Mouse (Mus musculus) layer of hippocampus, adult 11-12 months (tissue): ENCODE data around the gene Tpgs1.
"Not testable (repeated sequence)": the region's sequence is repeated elsewhere in the genome, so short reads cannot be mapped to it uniquely, and the experiment has no call there.

ENCODE experiments used
- DNase-seq: peaks from one replicate; pipeline ENCODE4 v3.0.0; 2022; ENCODE audit warnings: low spot score

Tpgs1 gene

DNA sequence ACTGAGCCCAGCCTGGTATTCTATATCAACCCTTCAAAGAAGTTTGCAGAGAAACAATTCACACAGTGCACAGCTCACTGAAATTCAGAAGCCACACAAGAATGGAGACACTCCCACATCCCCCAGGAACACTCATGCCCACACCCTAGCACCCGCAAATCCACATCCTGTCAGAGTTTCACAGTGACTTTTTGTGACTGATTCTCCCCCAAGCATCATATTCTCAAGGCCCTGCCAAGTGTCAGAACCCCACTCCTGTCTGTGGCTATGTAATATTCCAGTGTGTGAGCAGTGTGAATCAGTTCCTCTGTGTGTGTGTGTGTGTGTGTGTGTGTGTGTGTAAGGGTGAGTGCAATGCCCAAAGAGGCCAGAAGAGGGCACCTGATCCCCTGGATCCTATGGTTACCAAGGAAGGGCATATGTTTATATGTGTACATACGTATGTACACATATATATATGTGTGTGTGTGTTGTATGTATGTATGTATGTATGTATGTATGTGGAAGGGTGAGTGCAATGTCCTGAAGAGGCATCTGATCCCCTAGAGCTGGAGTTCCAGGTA, 22.9 kb downstream of the Tpgs1 start:
- DNase-seq: no peak

DNA sequence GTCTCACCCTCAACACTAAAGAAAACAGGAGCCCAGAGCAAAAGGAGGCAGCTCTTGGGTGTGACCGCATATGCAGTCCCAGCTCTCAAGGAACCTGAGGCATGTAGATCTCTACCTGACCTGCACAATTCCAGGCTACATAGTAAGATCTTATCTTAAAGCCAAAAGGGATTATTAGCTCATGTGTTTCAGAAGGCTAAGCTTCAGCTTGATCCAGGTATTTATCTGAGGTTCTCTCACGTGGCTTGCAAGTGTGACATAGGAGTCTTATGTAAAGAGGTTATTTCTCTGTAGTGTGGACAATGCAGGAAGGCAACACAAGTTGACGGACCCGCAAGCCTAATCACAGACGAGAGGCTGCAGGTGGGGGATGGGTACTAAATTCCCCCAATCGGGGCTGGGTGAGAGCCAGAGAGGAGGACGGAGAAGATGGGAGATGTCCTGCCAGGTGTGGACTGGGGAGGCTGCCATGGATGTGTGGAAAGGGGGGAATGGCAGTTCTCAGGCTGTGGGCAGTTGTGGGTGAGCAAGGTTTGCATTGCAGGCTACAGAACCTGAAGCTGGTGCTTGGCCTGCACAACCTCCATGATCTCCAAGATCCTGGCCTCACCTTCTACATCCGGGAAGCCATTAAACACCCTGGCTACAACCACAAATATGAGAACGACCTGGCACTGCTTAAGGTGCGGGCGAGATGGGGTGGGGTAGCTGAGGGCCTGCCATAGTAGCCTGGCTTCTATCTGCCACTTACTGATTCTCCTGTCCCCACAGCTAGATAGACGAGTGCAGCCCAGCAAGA, 24.6 kb downstream of the Tpgs1 start:
- DNase-seq: no peak

DNA sequence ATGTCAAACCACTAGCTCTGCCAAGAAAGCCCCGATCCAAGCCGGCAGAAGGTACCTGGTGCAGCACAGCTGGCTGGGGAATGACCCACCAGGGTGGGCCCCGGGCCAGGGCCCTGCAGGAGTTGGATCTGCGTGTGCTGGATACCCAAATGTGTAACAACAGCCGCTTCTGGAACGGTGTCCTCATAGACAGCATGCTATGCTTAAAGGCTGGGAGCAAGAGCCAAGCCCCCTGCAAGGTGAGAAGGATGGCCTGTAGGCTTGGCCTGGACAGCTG, 25.1 kb downstream of the Tpgs1 start:
- DNase-seq: no peak

DNA sequence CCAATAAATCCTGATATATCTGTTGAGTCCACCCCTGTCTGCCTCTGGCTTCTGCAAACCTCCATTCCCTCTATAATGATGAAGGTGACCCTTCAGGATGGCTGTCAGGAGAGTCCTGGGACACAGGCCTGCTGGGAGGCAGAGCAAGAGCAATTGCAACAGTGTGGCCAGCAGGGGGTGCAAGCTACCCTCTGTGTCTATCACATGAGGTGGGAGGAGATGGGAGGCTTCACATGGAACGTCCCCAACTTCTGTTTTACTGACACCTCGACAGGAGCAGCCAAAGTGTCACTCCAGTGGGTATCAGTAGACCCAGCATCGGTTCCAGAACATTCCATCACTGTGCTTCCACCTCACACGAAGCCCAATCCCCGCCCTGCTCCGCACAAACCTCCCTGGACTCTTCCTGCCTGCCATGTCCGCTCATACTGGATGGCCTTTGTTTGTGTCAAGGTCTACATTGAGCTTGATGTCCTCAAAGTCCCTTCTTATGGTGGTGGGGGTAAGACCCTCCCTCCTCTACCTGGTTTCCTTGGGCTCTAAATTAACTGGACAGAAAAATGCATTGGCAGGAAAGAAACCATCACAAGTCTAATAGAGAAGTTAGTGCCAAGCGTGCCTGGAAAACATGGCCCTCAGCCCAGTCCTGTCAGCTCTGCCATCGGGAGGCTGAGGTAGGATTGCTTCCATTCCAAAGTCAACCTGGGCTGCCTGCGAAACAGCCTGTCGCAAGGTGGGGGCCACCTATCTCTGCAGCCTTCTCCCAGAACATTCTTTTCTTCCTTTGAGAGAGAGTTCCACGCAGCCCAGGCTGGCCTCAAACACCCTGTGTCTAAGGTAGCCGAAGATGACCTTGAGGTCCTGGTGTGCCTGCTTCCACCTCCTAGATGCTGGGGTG, 26.3 kb downstream of the Tpgs1 start:
- DNase-seq: peak; percentile 70

DNA sequence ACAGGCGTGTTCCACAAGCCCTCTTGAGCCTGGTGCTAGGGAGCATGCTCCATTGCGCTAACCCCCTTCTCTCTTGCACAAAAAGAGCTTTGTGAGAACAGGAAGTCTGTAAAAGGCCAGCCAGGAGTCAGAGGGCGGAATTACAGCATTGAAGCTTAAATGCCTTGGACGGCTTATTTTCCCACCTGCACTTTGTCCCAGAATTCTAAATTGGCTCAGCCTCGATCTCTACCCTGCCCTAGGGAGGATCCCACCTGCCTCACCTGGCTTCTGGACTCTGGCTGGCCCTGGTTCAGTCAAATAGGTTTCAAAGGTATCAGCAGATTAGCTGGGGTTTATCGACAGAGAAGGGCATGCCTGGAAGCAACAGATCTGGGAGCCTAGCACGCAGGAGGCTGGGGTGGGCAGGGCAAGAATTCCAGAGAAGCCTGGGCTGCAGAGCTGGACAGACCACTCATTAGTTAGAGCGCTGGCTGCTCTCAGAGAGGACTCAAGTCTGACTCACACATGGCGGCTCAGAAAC, 27.0 kb downstream of the Tpgs1 start:
- DNase-seq: no peak

DNA sequence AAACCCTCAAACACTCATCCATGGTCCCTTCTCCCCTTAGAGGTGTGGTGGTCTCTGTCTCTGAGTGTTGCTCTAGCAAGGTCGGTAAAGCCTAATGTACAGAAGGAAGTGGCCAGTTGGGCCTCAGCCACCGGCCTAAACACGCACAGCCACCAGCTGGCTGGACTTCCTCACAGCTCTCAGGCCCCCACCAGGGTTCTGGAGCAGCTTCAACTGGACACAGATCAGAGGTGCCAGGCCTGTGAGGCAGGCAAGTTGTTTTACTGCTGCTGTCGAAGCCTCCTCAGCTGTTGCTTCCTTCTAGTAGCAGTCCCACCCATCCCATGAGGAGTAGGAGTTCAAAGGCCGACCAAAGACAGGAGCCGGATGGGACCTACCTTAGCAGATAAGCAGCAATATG, 28.7 kb downstream of the Tpgs1 start:
- no peak for DNase-seq

DNA sequence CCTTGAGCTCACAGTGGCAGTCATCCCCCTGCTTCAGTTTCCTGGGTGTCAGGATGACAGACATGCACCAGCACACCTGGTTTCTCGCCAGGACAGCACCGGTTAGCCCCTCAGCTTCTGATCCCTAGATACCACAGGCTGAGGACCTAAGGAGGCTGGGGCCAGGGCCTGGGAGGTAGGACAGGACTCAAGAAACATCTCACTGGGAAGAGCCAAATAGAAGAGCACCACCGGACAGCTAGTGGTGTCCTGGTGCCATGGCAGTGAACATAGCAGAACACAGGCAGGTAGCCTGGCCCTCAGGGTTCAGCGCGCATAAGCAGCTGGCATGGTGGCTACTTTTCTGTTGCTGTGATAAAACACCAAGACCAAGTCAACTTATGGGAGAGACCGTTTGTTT, 29.3 kb downstream of the Tpgs1 start:
- DNase-seq: no peak

DNA sequence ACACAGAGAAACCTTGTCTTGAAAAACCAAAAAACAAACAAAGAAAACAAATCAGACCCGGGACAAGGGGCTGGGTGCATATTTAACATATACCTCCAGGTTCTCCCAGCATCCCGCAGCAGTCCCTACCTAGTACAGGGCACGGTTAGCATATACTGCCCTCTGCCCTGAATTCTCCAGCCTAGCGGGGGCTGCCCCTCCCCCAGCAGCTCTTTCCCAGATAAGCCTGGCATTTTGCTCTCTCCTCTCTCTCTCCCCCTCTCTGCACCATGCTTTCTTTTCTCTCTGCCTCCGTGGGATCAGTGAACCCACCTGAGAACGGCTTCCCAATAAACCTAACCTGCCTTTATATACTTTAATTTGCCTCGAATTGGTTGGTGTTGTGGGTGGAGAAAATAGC, 31.5 kb downstream of the Tpgs1 start:
- no peak for DNase-seq

DNA sequence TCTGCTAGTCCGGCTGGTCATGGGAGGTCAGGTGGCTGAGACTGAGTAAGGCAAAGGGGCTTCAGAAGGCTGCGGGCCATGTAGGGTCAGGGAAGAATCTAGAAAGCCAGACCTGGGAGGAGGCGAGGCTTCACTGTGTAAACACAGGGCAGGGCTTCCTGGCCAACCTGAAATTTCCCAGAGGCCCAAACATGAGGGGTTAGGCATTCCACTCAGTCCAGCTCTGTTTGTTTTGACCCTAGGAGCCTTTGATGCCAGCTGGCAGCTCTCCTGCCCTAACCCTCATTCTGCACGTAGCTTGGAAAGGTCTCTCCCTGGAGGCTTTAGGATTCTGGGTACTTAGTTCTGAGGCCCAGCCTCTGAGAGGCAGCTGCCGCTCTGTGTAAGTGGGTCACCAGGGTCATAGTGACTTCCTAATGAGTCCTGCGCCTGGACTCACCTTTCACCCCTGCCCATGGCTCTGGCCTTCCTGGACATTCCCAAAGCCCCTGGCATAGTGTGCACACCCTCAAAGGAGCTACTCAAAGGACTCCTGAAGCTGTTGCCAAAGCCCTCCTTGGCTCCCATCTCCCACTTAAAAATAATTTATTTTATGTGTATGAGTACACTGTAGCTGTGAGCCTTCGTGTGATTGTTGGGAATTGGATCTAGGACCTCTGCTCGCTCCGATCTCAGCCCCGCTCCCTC, 32.4 kb downstream of the Tpgs1 start:
- DNase-seq: no peak

DNA sequence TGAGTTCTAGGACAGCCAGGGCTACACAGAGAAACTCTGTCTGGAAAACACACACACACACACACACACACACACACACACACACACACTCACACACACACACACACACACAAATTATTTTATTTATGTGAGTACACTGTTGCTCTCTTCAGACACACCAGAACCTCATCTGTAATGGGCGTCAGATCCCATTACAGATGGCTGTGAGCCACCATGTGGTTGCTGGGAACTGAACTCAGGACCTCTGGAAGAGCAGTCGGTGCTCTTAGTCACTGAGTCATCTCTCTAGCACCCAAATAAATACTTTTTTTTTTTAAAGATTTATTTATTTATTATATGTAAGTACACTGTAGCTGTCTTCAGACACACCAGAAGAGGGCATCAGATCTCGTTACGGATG, 33.8 kb downstream of the Tpgs1 start:
- not testable (repeated sequence) for DNase-seq

DNA sequence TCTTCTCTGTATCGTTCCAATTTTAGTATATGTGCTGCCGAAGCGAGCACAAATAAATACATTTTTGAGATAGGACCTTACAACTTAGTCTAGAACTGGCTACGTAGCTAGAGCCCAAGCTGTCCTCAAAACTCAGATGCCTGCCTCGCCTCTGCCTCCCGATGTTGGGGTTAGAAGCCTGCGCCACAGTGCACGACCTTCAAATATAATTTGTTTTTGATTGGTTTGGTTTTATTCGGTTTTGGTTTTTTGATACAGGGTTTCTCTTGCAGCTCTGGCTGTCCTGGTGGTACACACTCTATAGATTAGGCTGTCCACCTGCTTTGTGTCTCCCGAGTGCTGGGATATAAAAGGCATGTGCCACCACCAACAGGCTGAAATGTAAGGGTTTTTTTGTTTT, 34.4 kb downstream of the Tpgs1 start:
- no peak for DNase-seq

DNA sequence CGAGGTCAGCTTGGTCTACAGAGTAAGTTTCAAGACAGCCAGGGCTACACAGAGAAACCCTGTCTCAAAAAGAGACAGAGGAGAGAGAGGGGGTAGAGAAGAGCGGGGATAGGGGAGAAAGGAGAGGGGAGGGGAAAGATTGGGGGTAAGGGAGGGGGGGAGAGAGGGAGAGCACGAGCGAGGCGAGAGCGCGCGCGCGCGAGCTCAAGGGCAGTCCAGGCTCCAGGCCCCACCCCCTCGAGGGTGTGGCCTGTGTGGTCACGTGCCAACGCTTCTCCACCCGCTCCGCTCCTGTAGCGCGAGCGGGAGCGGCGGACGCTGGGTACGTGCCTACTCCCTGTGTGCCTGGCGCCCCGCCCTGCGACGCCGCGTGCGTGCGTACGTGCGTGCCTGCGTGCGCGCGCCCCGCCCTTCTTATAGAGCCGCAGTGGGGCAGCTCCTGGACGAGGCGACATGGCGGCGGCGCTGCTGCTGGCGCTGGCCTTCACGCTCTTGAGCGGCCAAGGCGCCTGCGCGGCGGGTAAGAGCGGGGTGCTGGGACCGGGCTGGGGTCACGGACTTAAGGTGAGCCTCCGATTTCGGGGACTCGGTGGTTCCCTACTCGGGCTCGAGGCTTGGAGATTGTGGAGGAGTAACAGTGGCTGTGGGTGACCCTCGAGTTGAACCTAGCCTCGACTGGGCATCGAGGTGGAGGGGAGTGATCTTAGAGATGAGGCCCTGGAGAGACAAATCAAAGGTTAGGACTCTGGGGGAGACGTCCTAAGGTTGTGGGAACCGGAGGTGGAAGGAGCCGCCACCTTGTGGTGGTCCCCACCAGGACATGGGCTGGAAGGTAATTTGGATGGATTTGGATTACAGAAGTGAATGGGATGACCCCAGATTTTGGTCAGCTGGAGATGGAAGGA, 35.1 kb downstream of the Tpgs1 start, which contains the start of gene Bsg:
Gene Bsg (plus strand): TSS at position 427 of the 905 bp plus-strand sequence.
- DNase-seq: peak; percentile 99

DNA sequence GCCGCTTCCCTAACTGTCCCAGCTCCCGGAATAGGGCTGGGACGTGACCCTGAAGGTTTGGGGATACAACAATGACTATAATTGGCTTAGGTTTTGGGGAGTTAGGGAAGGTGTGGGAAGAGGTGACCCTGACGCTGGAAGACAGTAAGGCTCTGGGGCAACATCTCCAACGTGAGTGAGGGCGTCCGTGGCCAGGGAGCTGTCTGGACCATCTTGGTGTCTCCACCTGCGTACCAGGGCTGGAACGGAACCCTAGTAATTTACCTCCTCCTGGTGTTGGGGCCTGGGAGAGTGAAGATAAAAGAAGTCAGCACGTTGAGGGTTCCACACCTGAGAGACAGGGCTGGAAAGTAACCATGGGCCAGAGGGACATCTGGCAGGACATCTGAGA, 35.8 kb downstream of the Tpgs1 start:
- DNase-seq: no peak

DNA sequence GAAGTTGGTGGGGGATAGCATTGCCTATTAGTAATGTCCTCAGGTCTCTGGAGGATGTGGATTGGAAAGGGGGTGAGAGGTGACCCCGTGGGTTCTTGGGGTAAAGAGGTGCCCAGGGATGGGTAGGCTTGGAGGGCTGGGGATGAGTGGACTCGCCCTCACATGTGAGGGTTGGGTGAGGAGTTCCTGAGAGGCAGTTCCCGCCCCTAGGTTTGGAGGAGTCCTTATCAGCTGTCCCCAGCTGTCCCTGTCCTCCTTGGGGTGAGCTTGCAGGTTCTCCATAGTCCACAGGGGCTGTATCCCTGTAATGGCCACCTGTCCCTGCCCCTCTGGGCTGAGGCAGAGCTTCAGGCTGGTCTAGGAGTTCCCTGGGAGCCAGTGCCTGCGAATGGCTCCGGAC, 36.8 kb downstream of the Tpgs1 start:
- DNase-seq: no peak

DNA sequence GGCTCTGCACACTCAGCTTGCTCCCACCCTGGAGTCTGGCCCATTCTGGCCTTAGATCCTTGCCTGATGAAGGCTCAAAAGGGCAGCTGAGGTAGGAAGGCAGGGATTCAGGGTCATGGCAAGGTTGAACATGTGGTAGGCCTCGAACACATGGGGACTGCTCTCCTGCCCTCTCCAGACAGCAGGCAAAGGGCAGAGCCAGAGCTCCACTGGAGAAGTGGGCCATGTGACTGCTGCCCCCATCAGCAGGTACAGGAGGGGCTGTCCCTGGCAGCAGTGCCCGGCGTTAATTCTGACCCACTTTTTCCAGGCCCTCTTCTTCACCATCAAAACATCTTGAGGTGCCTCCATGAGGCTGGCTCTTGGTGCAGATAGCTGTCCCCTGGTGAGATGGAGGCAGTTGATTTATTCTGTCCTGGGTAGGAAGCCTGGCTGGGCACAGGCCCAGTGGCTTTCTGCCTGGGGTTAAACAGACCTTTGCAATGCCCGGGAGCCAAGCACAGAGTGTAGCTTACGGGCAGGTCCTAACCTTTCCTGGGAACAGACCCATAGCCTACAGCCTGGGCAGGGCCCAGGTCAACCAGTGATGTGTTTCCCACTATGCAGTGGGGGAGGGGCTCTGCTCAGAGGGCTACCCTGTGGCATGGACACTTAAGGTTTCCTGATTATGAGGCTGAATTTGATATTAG, 37.4 kb downstream of the Tpgs1 start:
- no peak for DNase-seq

DNA sequence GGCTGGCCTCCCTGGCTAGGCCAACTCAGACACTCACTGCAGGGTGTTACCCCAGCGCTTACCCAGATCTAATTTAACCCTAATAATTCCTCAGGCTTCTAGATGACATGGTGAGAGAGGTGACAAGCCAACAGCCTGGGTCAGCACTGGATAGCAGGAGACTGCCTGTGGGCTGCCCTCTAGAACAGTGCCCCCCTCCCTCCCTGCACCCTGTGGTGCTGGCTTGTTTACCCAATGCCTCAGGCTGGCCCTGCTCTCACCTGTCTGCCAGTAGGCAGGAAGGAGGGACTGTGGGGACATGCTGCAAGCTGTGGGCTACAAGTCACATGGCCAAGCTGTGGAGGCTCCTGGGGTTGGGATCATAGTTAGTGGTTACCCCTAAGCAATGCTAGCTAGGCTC, 38.0 kb downstream of the Tpgs1 start:
- DNase-seq: no peak

DNA sequence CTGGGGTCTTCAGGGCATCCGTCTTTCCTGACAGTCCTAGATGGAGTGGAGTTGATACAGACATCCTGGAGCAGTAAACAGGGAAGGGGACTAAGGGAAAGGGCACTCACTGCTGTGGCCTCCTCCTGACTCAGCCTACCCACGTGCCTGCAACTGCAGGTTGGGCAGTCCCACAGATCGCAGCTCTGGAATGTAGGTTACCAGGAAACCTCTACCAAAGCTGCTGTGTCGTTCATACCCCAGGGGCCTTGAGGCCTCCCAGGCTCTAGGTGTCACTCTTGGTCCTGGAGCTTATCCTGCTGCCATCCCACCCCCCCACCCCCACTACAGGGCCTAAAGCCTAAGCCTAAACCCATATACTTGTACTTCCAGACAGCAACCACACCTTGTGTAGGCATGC, 38.6 kb downstream of the Tpgs1 start:
- no peak for DNase-seq

DNA sequence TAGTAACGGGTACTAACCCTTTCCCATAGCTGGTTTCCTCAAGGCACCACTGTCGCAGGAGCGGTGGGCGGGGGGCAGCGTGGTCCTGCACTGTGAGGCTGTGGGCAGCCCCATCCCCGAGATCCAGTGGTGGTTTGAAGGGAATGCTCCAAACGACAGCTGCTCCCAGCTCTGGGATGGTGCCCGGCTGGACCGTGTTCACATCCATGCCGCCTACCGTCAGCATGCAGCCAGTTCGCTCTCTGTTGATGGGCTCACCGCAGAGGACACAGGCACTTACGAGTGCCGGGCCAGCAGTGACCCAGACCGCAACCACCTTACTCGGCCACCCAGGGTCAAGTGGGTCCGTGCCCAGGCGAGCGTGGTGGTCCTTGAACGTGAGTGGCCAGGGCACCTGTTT, 39.5 kb downstream of the Tpgs1 start:
- DNase-seq: no peak

DNA sequence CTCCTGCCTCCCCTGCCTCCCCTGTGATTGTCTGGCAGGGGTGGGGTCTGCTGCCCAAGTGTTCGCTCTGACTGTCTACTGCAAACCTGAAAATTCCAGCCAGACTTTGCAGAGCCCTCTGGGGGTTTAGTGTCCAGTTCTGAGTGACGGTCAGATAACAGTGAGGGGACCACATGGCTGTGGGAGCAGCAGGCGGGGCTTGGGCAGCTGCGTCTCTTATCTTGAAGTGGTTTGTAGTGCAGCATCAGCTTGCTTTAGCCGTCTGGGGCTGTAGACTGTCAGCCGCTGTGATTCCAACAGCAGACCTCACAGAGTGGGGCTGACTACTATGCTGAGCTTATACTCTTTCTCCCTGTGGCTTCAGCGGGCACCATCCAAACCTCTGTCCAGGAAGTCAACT, 40.1 kb downstream of the Tpgs1 start:
- DNase-seq: no peak

DNA sequence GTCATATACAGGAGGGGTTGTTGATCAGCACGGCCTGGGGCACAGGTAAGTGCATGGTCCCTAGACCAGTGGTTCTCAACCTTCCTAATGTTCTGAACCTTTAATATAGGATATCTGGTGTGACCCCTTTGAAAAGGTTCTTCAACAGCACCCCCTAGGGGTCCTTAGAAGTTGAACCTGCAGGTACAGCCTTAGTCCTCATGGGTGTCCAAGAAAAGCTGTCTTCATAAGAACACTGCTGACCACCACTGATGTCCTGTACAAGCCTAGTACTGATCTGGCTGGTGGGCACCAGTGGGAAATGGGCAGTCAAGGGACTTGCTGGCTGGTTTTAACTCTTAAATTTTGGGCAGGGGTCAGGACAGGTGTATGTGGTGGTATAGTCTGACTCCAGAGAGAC, 42.9 kb downstream of the Tpgs1 start:
- no peak for DNase-seq
